ENCODE assay signal across 7 mouse cellular contexts in genomic region chr4:126096464-126097111, GRCm38 (mm10). TPM values are rescaled to one million over a fixed set of nuclear protein-coding genes. Genes with fewer than 3 reads are reported as not detected.
DNase-seq lines count a peak whose midpoint lies in the region; ATAC-seq and TF ChIP-seq lines count a peak whose summit lies in the region.

Gene Lsm10, plus strand, starts transcription at chr4:126096623.

- H3K36me3 ChIP-seq in embryonic facial prominence, embryonic 12.5 days, result 0 out of 2 replicates have a peak, but pooled peaks cover 7% of the 10 kb centered on the region
- no peaks in the 10 kb centered on the region for H3K36me3 ChIP-seq in kidney, adult 2 months (ENCODE audit: control insufficient read depth, insufficient read depth, low read length)
- H3K36me3 ChIP-seq in limb, embryonic 12.5 days, result peaks cover 16% of the 10 kb centered on the region; the same call in 1 of the 2 replicates
- no peaks in the 10 kb centered on the region for H3K36me3 ChIP-seq in midbrain, embryonic 15.5 days (replicated peaks)
- no peaks in the 10 kb centered on the region for H3K36me3 ChIP-seq in spleen, adult 2 months (ENCODE audit: control insufficient read depth, insufficient read depth, low read length)

- DNase-seq in adrenal gland, postnatal 25 days, result peak; percentile 94
- peak; percentile 96 to 98 for DNase-seq in heart, adult 18-20 months
- peak; percentile 98 for DNase-seq in kidney, adult 2 months
- peak; percentile 93 to 94 for DNase-seq in spleen, adult 2 months (ENCODE audit: low read depth in 1 of 2, low spot score in 2 of 2)

- no peaks in the 10 kb centered on the region for H3K9me3 ChIP-seq in embryonic facial prominence, embryonic 12.5 days
- H3K9me3 ChIP-seq in limb, embryonic 12.5 days, result no peaks in the 10 kb centered on the region
- H3K9me3 ChIP-seq in midbrain, embryonic 15.5 days, result no peaks in the 10 kb centered on the region

- WGBS in embryonic facial prominence, embryonic 12.5 days, result 4% methylated on average over 37 of the region's 37 CpGs
- WGBS in kidney, adult 2 months, result 2% methylated on average over 37 of the region's 37 CpGs
- 4% methylated on average over 37 of the region's 37 CpGs for WGBS in limb, embryonic 12.5 days
- WGBS in midbrain, embryonic 15.5 days, result 3% methylated on average over 37 of the region's 37 CpGs
- WGBS in spleen, adult 2 months, result 1% methylated on average over 35 of the region's 37 CpGs

- H3K27me3 ChIP-seq in embryonic facial prominence, embryonic 12.5 days, result no peaks in the 10 kb centered on the region
- H3K27me3 ChIP-seq in kidney, adult 2 months (replicated peaks; ENCODE audit: control insufficient read depth, insufficient read depth, low read length), result no peaks in the 10 kb centered on the region
- H3K27me3 ChIP-seq in limb, embryonic 12.5 days, result no peaks in the 10 kb centered on the region
- H3K27me3 ChIP-seq in midbrain, embryonic 15.5 days (replicated peaks), result no peaks in the 10 kb centered on the region
- H3K27me3 ChIP-seq in spleen, adult 2 months (ENCODE audit: control insufficient read depth, insufficient read depth, low read length), result no peaks in the 10 kb centered on the region

- H3K4me1 ChIP-seq in embryonic facial prominence, embryonic 12.5 days, result no peaks in the 10 kb centered on the region
- peaks cover 3% of the 10 kb centered on the region; the same call in 1 of the 2 replicates for H3K4me1 ChIP-seq in kidney, adult 2 months (ENCODE audit: control insufficient read depth, insufficient read depth, low read length)
- H3K4me1 ChIP-seq in limb, embryonic 12.5 days (replicated peaks), result 0 out of 2 replicates have a peak, but pooled peaks cover 3% of the 10 kb centered on the region
- peaks cover 20% of the 10 kb centered on the region for H3K4me1 ChIP-seq in midbrain, embryonic 15.5 days
- peaks cover 5% of the 10 kb centered on the region; the same call in 1 of the 2 replicates for H3K4me1 ChIP-seq in spleen, adult 2 months (ENCODE audit: control insufficient read depth, insufficient read depth, insufficient read length)

- TF ChIP-seq POLR2A in kidney, adult 2 months (IDR thresholded peaks at IDR 0.05; ENCODE audit: low read depth, low read length), result peak; percentile 62
- TF ChIP-seq POLR2A in spleen, adult 2 months (IDR thresholded peaks at IDR 0.05; ENCODE audit: low read depth, low read length), result peak; percentile 84

- peak within 1 kb of the TSS; percentile 74 for H3K9ac ChIP-seq in embryonic facial prominence, embryonic 12.5 days
- peak within 1 kb of the TSS; percentile 70 for H3K9ac ChIP-seq in limb, embryonic 12.5 days (replicated peaks)
- peak within 1 kb of the TSS; percentile 62 for H3K9ac ChIP-seq in midbrain, embryonic 15.5 days

- ATAC-seq in embryonic facial prominence, embryonic 12.5 days (ENCODE audit: insufficient number of reproducible peaks, insufficient read depth, low FRiP score, low TSS enrichment), result peak; percentile 97
- ATAC-seq in limb, embryonic 12.5 days (ENCODE audit: insufficient number of reproducible peaks, insufficient read depth, low FRiP score, low TSS enrichment, low read depth), result peak; percentile 98
- ATAC-seq in midbrain, embryonic 15.5 days (replicated peaks), result peak; percentile 97

- peak within 1 kb of the TSS; percentile 55 for H3K4me2 ChIP-seq in embryonic facial prominence, embryonic 12.5 days (replicated peaks)
- H3K4me2 ChIP-seq in limb, embryonic 12.5 days, result peak within 1 kb of the TSS; percentile 59
- peak within 1 kb of the TSS; percentile 54 for H3K4me2 ChIP-seq in midbrain, embryonic 15.5 days

- H3K27ac ChIP-seq in embryonic facial prominence, embryonic 12.5 days, result peak within 1 kb of the TSS; percentile 73
- peak within 1 kb of the TSS; percentile 81 for H3K27ac ChIP-seq in kidney, adult 2 months (ENCODE audit: insufficient read depth, low read depth, low read length)
- peak within 1 kb of the TSS; percentile 66; the same call in 1 of the 2 replicates for H3K27ac ChIP-seq in limb, embryonic 12.5 days
- peak within 1 kb of the TSS; percentile 86 for H3K27ac ChIP-seq in midbrain, embryonic 15.5 days
- peak within 1 kb of the TSS; percentile 70 for H3K27ac ChIP-seq in spleen, adult 2 months (ENCODE audit: insufficient read depth, low read length)

- peak within 1 kb of the TSS; percentile 61 for H3K4me3 ChIP-seq in embryonic facial prominence, embryonic 12.5 days
- peak within 1 kb of the TSS; percentile 86 for H3K4me3 ChIP-seq in kidney, adult 2 months (ENCODE audit: insufficient read depth, low read depth, low read length)
- peak within 1 kb of the TSS; percentile 62 for H3K4me3 ChIP-seq in limb, embryonic 12.5 days (replicated peaks)
- H3K4me3 ChIP-seq in midbrain, embryonic 15.5 days, result peak within 1 kb of the TSS; percentile 53
- peak within 1 kb of the TSS; percentile 74 for H3K4me3 ChIP-seq in spleen, adult 2 months (ENCODE audit: extremely low read depth, insufficient read depth, insufficient read length)

- TF ChIP-seq CTCF in kidney, adult 2 months (conservative IDR thresholded peaks at IDR 0.05; ENCODE audit: insufficient read depth, insufficient read length, low read depth, low read length), result no peak
- no peak for TF ChIP-seq CTCF in spleen, adult 2 months (IDR thresholded peaks at IDR 0.05; ENCODE audit: extremely low read depth, insufficient read depth, insufficient read length, insufficient replicate concordance)

RNA-seq across cellular contexts. Expression of gene Lsm10, which starts in this region (rescaled TPM):
- 45.4 and 48.0 TPM in 2 replicates for total RNA-seq in adrenal gland, postnatal 25 days (2021)
- polyA plus RNA-seq in embryonic facial prominence, embryonic 12.5 days (2016; fragmentation: Nextera tagmentation; extraction: Ambion mirVana), result 42.8 and 45.3 TPM in 2 replicates
- total RNA-seq in heart, adult 18-20 months (2021), result 10 to 100 TPM; 13.3 to 15.3 TPM
- 36.5 TPM in 2 replicates for polyA plus RNA-seq in kidney, adult 2 months (2012; rRNA removed)
- 43.2 and 44.3 TPM in 2 replicates for polyA plus RNA-seq in limb, embryonic 12.5 days (2016; fragmentation: Nextera tagmentation; extraction: Ambion mirVana)
- polyA plus RNA-seq in midbrain, embryonic 15.5 days (2015; fragmentation: Nextera tagmentation; extraction: Ambion mirVana), result 48.7 and 53.0 TPM in 2 replicates
- polyA plus RNA-seq in spleen, adult 2 months (2012; rRNA removed), result 22.2 and 25.7 TPM in 2 replicates

Comparison
In these comparisons a context has a peak if more than half of its experiments do, and no peak if none do; other contexts are left out.
1. Peak in every context shown above with its lines: DNase-seq, ATAC-seq, H3K4me3 ChIP-seq and H3K27ac ChIP-seq.